Mouse (Mus musculus) gastrocnemius, adult 18-20 months (tissue): ENCODE measurements around the gene Npdc1. TPM values are rescaled to one million over a fixed set of nuclear protein-coding genes. Genes with fewer than 3 reads are reported as not detected.

ENCODE experiments used
- DNase-seq: peaks from one replicate; pipeline ENCODE4 v3.0.0; 2021; ENCODE audit warnings: low spot score
- long read RNA-seq, 2 experiments: library from polyadenylated mRNA; stranded (forward); transcript quantifications; one replicate each; pipeline ENCODE4 v2.0.0; 2021
- total RNA-seq, 2 experiments: library from RNA; stranded (reverse); gene quantifications; 2 replicates each; pipeline ENCODE4 v1.2.3; 2021

The Npdc1 gene
- total RNA-seq, result 10 to 100 TPM; 15.8 to 19.0 TPM
- long read RNA-seq, experiment 1, transcript Npdc1-202 (9 exons, 1,485 nt), result major isoform, 12 of 15 reads
- long read RNA-seq, experiment 1, partial matches to known transcripts, result 0 of 15 reads
- long read RNA-seq, experiment 1, other reads (novel, unspliced or antisense), result 3 of 15 reads
- long read RNA-seq, experiment 2, transcript Npdc1-202 (9 exons, 1,485 nt), result major isoform, 15 of 18 reads
- long read RNA-seq, experiment 2, partial matches to known transcripts, result 1 of 18 reads
- long read RNA-seq, experiment 2, other reads (novel, unspliced or antisense), result 2 of 18 reads

GRCm38 (mm10) chr2:25399051-25399450 lies at the start of gene Npdc1:
TSS of gene Npdc1 (plus strand) at chr2:25399351.
- no peak for DNase-seq

- DNase-seq, result no peak
Observed at GRCm38 (mm10) chr2:25349499-25349898, 49.7 kb upstream of the Npdc1 start.

- no peak for DNase-seq
Observed at GRCm38 (mm10) chr2:25350701-25351100, 48.5 kb upstream of the Npdc1 start.

- DNase-seq, result no peak
Observed at GRCm38 (mm10) chr2:25354211-25354610, 44.9 kb upstream of the Npdc1 start.

GRCm38 (mm10) chr2:25355419-25356066 lies 43.6 kb upstream of the Npdc1 start:
- no peak for DNase-seq

- peak; percentile 89 for DNase-seq
Observed at GRCm38 (mm10) chr2:25356208-25357079, 42.7 kb upstream of the Npdc1 start, which contains the start of gene Dpp7. TSS of gene Dpp7 (minus strand) at chr2:25356359.

GRCm38 (mm10) chr2:25359848-25360247 lies 39.3 kb upstream of the Npdc1 start:
- no peak for DNase-seq

GRCm38 (mm10) chr2:25363478-25364178 lies 35.5 kb upstream of the Npdc1 start:
- DNase-seq, result no peak

- DNase-seq, result no peak
Observed at GRCm38 (mm10) chr2:25364313-25364712, 34.8 kb upstream of the Npdc1 start.

GRCm38 (mm10) chr2:25364761-25365090 lies 34.4 kb upstream of the Npdc1 start:
- DNase-seq, result no peak

- DNase-seq, result peak; percentile 80
Observed at GRCm38 (mm10) chr2:25365091-25365761, 33.9 kb upstream of the Npdc1 start, which contains the start of gene Uap1l1. TSS of gene Uap1l1 (minus strand) at chr2:25365682.

- DNase-seq, result no peak
Observed at GRCm38 (mm10) chr2:25369996-25370395, 29.2 kb upstream of the Npdc1 start.

- peak; percentile 82 for DNase-seq
Observed at GRCm38 (mm10) chr2:25371764-25372643, 27.1 kb upstream of the Npdc1 start, which contains the start of gene Sapcd2. TSS of gene Sapcd2 (plus strand) at chr2:25372321.

GRCm38 (mm10) chr2:25372644-25373391 lies 26.3 kb upstream of the Npdc1 start:
- DNase-seq, result no peak

- no peak for DNase-seq
Observed at GRCm38 (mm10) chr2:25373431-25373830, 25.7 kb upstream of the Npdc1 start.

- peak; percentile 65 for DNase-seq
Observed at GRCm38 (mm10) chr2:25376589-25376988, 22.6 kb upstream of the Npdc1 start.

- no peak for DNase-seq
Observed at GRCm38 (mm10) chr2:25384492-25384891, 14.7 kb upstream of the Npdc1 start.

GRCm38 (mm10) chr2:25391266-25391665 lies 7.9 kb upstream of the Npdc1 start:
- DNase-seq, result no peak
